Mouse (Mus musculus) layer of hippocampus, postnatal 25 days (tissue): ENCODE results near the gene Lpar2. TPM values are rescaled to one million over a fixed set of nuclear protein-coding genes. Genes with fewer than 3 reads are reported as not detected.

Source experiments
- DNase-seq, 2 experiments: peaks; one replicate each; pipeline ENCODE4 v3.0.0; 2022; ENCODE audit warnings: mixed read lengths in 2 of 2, low spot score in 1 of 2; ENCODE audit errors: extremely low spot score in 1 of 2
- total RNA-seq, 2 experiments: library from RNA; stranded (reverse); gene quantifications; 2 replicates each; pipeline ENCODE4 v1.2.3; 2021

Lpar2 gene
- total RNA-seq, 2 experiments from 2014 or later: 0.35 to 0.37 TPM

DNA sequence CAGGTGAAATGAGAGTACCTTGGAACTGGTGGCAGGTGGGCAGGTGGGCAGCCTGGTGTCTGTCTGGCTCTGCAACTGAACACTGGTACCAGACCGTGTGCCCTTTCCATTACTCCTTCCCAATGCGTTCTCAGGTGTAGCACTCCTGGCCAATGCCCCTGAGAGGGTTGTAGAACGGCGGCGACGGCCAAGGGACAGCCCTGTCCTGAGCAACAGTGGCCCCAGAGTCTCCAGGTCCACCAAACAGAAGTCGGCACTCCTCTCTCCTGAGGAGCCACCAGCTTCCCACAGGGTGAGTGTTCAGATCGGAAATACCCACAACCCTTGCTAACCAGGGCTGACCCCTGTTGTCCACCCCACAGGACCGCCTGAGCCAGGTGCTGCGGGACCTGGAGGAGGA lies 17.1 kb upstream of the Lpar2 start:
- DNase-seq: peak in 1 of 2 experiments; percentile 5

DNA sequence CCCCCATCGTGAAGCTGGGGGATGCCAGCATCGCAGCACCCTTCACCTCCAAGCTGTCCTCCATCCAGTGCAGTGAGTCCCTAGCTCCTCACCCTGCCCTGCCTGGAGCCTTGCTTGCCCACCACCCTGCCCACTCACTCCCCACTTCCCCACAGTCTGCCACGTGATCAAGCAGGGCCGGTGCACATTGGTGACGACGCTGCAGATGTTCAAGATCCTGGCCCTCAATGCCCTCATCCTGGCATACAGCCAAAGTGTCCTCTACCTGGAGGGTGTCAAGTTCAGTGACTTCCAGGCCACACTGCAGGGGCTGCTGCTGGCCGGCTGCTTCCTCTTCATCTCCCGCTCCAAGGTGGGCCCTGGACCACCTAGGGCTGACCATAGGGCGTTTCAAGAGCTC lies 16.7 kb upstream of the Lpar2 start:
- DNase-seq: no peak

DNA sequence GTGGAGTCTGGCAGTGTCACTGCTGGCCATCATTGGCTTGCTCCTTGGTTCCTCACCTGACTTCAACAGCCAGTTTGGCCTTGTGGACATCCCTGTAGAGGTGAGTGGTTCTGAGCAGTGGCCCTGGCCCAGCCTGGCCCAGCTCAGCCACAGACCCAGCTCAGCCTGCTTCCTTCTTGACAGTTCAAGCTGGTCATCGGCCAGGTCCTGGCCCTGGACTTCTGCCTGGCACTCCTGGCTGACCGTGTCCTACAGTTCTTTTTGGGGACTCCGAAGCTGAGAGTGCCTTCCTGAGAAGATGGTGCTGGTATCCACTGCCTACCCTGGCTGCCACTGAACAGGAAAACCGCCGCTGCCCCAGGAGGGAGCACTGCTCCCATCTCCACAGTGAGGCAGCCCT lies 15.0 kb upstream of the Lpar2 start:
- DNase-seq: no peak

DNA sequence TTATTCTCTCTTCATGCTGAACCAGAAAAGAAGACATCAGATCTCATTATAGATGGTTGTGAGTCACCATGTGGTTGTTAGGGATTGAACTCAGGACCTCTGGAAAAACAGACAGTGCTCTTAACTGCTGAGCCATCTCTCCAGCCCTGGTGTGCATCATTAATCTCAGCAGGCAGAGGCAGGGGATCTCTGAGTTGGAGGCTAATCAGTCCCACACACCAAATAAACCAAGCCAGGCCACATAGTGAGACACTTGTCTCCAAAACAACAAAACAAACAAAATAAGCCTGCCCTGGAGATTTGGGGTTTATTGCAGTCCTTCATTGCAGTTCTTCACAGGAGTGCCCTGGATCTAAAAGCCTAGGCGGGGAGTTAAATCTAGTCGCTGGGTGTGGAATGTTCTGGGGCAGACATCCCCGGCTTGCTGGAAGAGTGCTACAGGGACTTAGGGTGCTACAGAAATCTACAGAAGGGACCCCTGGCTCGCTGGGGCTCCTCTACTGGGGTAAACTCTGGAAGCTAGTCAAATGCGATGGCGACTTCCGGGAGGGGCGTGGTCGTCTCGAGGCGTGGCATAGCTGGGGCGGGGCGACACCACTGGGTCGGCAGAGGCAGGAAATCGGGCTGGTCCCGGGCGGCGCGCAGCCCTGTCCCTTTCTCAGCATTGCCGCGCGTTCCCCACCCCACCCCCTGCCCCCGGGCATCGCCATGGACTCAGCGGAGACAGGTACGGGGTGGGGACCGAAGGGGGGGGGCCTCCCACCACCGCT lies 13.9 kb upstream of the Lpar2 start, which contains the start of gene Gmip:
Gmip (plus strand) TSS at position 586 of the 770 bp plus-strand sequence.
- peak in 1 of 2 experiments; percentile 35 for DNase-seq

DNA sequence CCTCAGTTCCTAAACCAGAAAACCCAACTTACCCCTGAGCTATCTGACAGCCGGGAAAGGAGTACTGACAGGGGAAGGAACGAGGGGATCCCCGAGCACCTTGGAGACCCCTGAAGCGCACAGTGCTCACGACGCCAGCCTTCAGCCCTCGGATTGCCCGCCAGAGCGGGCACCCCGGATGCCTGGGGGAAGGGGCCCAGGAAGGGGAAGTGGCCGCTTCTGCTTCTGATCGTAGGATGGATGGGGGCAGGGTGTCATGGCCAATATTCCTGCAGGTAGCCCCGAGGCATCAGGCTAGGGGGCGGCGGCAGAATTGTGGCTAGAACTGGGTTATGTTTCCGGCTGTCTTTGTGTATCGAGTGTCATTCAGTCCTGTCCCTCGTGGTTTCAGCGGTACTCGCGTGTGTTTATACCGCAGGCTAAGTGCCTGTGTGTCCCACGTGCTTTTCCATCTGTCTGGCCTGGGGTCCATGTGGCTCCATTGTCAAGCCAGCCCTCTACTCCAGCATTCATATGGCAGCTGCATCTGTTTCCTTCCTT lies 13.3 kb upstream of the Lpar2 start:
- DNase-seq: no peak

DNA sequence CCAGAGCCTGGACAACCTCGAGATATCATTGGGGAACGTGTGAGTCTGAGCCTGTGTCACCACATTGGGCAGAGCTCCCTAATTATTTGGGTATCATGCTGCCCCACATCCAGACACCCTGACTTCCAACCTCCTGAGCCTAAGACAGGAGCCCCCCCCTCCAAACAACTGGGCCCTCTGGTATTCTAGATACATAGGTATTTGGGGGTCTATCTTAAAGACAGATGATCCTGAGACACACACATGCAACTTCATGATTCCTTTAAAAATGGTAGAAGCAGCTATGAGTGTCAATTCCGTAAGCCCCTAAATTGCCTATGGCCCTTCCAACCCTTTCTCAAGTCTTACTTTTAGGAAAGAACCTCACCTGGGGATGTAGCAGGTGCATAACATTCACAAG lies 12.4 kb upstream of the Lpar2 start:
- no peak for DNase-seq

DNA sequence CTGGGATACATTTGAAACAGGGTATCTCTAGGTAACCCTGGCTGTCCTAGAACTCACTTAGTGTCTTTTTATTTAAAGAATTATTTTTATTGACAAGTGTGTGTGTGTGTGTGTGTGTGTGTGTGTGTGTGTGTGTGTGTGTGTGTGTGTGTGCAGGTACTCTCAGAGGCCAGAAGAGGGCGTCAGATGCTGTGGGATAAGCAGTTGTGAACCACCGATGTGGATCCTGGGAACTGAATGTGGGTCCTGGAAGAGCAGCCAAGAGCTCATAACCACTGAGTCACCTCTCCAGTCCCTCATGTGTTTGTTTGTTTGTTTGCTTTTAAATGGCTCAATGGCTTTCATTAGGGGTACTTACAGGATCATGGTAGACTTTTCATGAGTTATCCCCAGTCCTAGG lies 7.3 kb upstream of the Lpar2 start:
- no peak for DNase-seq

DNA sequence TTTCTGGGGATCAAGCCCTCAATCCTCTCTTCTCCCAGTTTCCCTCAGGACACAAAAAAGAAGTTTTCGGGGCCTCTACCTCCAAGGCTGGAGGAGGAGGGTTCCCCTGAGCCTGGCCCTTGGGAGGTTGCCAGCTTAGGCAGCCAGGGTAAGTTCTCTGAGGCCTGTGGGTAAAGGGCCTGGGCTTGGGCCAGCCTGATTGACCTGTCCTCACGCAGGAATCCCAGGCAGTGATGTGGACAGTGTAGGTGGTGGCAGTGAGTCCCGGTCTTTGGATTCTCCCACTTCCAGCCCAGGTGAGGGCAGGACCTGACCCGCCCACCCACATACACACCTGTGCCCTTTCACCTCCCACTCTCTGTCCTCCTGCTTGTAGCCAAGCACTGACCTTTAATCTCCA lies 6.8 kb upstream of the Lpar2 start:
- DNase-seq: no peak

DNA sequence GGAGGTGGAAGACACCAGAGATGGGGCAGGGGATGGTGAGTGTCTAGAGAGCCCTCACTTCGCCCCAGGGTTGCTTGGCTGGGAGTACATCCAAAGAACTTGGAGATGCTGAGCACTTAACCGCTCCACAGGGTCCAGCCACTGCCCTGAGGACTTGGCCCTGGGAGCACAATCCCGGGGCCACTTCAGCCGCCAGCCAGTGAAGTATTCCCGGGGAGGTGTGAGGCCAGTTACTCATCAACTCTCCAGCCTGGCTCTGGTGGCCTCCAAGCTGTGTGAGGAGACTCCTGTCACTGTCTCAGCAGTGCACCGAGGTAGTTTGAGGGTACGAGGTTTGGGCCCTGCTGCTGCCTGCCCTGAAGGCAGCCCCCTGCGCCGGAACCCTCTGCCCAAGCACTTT lies 1.8 kb upstream of the Lpar2 start:
- no peak for DNase-seq

DNA sequence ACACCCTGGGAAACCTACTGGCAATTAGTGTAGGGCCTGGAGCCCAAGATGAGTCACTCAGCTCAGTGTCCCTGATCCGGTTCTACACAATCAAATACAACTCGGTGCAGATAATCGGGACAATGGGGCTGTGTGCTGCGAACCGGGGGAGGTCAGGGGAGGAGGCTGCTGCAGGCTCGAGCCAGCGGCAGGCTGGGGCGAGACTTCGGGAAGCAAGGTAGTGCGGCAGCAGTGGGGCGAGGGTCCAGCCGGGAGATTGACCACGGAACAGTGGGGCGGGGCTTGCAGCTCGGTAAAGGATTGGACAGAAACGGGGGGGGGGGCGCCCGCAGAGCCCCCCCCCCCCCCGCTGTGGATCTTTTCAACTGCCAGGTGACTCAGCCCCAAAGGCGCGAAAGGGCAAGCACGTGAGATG lies 251 bp upstream of the Lpar2 start:
- DNase-seq: no peak

DNA sequence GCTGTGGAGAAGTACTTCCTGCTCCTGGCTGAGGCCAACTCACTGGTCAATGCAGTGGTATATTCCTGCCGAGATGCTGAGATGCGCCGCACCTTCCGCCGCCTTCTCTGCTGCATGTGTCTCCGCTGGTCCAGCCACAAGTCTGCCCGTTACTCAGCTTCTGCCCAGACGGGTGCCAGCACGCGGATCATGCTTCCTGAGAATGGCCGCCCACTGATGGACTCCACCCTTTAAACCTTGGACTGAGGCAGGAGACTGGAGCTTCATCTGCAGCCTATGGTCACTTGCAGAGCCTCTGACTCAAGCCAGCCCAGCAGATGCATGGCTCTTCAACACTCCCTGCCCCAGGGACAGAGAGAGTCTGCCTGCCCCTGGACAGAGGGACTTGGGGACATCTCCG lies 4.1 kb downstream of the Lpar2 start:
- DNase-seq: no peak

DNA sequence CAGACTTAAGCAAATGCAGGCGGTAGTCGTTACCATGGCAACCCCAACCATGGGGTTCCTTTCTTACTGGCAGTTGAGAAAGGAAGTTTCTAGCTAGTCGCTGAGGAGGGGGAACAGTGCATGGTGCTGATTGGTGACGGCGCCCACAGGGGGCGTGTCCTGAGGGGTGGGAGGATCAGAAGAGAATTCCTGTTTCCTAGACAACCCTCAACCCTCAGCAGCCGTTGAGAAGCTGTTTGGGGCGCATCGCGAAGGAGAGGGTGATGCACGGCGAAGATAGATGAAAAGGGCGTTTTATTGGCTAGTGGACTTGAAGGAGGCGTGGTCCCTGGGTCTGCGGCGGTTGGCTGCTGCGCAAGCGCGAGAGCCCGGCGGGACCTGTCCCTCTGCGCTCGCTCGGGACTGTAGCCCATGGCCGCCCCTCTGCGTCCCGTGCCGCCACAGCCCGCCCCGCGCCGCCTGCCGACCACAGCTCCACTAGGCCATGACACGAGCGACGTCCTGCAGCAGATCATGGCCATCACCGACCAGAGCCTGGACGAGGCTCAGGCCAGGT lies 10.1 kb downstream of the Lpar2 start, which contains the start of gene Pbx4:
Pbx4 (plus strand) TSS at position 194 of the 556 bp plus-strand sequence.
- peak; percentile 72 to 76 for DNase-seq

DNA sequence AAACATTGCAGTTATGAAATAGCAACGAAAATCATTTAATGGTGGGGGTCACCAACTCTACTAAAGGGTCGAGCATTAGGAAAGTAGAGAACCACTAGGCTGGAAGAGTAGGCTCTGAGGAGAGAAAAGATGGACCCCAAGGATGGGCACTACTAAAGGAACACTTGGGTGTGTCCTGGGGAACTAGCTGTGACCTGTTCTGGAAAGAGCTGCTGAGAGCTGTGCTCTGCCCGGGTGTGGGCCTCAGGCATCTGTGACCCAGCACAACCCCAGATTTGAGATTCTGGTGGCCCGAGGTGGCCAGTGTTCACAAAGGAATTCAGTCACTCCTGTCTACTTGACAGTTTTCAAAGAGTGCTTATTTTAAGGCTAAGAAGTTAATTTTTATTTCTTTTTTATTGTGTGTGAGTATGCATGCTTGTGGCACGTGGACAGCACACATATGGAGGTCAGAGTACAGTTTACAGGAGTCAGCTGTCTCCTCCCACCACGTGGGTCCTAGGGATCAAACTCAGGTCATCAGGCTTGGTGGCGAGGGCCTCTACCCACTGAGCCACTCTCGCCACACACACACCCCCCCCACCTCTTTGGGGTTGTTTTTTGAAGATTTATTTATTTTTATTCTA lies 14.9 kb downstream of the Lpar2 start:
- DNase-seq: no peak

DNA sequence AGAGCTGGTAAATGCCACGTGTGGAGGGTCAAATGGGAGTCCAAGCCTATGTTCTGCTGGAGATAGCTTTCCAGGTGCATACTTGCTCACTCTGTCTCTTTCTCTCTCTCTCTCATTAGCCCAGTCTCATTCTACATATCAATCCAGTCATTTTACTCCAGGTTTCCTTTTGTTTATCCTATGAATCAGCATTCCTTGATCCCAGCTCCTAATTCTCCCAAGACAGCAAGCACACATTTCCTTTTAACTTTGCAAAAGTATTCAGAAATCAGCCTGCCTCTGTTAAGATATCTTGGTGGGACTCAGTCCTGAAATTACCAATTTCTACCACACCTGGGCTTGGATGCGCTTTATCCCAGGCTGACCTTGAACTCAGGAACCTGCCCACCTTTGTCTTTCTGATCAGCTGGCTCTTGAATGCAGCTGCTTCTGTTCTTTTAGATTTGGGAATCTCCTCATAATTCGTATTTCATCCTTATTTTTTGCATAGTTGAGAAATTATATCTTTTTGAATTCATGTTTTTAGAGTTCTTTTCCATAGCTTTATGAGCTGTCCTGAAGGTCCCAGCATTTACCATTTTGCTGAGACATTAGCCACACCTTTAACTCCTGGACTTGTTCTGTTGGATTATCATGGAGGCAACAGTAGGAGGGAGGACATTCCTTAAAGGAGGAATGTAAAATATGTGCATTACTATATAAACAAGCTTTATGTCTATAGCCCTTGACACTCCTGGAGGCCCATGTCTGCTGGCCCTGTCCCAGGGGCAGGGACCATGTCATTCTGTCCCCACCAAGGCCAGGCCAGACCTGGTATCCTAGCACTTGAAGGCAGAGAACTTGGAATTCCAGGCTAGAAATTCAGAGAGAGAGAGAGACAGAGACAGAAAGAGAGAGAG lies 25.2 kb downstream of the Lpar2 start:
- no peak for DNase-seq

DNA sequence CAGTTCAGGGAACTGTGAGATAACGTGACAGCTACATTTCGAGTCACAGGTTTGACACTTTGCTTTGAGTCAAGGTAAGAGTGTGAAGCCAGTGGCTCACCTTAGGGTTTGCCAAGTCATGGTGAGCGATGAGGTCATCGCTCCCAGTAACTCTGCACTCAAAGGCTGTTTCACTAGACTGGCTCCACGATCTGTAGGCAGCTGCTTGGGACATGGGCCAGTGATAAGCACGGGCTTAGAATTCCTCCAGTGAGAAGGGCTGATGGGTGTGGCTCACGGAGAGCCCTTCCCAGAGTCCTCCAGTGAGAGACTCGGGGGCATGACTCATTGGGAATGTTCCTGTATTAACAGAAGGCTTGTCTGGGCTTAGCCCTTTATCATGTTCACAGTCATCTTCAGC lies 26.7 kb downstream of the Lpar2 start:
- DNase-seq: no peak

DNA sequence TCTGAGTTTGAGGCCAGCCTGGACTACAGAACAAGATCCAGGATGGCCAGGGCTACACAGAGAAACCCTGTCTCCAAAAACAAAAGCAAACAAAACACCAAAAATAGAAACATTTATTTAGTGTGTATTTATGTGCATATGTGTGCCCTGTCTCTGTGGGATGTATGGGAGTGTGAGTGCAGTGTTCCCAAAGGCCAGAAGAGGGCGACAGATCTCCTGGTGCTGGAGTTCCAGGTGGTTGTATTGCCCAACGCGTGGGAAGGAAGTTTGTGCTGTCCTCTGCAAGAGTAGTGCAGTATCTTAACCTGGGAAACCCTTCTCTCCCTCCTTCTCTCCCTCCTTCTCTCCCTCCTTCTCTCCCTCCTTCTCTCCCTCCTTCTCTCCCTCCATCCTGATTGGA lies 27.7 kb downstream of the Lpar2 start:
- DNase-seq: no peak

DNA sequence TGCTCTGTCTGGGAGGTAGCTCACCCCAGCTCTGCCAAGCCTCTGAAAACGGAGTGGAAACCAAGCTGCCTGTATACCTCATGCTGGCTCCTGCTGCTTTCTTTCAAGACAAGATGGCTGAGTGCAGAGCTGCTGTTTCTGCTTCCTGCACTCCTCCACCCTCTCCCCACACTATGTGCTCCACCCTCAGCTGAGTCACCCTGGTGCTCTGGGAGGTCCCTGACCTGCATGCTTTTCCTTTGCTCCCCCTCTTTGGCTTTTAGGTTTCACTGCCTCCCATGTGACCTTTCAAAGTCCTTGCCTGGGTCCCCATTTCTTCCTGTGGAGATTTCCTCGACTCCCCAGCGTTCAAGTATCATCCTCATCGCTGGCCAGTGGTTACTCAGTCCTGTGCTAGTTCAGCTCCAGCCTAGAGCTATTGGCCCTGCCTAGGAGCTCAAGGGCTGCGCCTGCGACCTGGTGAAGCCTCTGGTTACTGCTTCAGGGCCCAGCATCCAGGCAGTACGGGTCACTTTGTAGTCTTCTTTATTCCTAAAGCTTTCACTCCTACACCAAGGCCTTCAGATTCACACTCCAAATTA lies 28.8 kb downstream of the Lpar2 start:
- DNase-seq: no peak

DNA sequence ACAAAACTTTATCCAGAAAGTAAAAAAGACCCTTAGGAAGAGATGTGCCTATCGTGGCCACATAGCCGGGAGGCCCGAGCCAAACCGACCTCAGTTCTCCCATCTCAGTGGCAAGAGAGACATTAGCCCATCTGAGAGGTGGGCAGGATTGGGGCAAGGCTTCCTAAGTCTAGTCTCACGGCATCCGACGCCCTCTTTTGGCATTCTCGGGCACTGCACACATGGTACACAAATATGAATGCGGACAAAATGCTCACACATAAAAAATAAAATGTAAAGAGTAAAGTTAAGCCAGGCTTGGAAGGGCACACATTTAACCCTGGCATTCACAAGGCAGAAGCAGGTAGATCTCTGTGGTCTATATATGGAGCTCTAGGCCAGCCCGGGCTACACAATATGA lies 31.6 kb downstream of the Lpar2 start:
- DNase-seq: no peak

DNA sequence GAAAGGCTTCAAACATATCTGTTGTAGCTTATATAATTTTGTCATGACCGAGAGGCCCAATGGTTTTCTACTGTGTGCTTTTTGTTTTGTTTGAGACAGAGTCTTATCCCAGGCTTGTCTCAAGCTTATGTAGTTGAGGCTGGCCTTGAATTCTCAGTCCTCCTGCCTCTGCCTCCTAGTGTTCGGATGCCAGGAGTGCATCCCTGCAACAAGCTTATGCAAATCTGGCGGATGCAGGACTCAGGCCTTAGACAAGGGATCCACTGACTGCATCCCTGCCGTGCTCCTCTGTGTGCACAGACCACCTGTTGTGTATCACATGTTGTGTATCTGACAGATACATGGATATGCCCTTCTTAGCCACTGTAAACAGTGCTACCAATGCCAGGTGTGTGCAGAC lies 38.6 kb downstream of the Lpar2 start:
- no peak for DNase-seq

DNA sequence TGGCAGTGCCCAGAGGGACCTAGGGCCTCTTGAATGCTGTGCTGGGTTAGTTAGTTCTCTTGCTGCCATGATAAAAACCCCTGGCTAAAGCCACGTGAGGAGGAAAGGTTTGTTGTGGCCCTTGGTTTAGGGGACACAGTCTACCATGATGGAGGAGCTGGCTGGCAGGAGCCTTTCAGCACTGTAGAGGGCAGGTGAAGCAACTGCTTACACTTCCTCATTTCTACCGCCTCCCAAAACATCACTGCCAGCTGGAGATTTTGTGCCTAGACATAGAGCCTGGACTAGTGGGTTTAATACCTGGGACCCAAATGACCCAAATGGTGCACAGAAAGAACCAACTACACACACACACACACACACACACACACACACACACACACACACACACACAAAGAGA lies 39.0 kb downstream of the Lpar2 start:
- DNase-seq: no peak
